Mouse (Mus musculus) midbrain, embryonic 10.5 days (tissue): ENCODE results near the gene Bbip1. TPM values are rescaled to one million over a fixed set of nuclear protein-coding genes. Genes with fewer than 3 reads are reported as not detected.
"Not testable (repeated sequence)": the region's sequence is repeated elsewhere in the genome, so short reads cannot be mapped to it uniquely, and the experiment has no call there.

Experiments used
- DNase-seq: peaks from one replicate; pipeline ENCODE4 v3.0.0-alpha.2; 2017; ENCODE audit warnings: low spot score
- H3K27ac ChIP-seq: fragments of 300-500 bp; sonication (generic); replicated peaks from 2 replicates; pipeline ENCODE4 v1.5.1; 2016; ENCODE audit warnings: mild to moderate bottlenecking
- H3K27me3 ChIP-seq: fragments of 300-500 bp; sonication (generic); 2 replicates; pipeline ENCODE4 v1.6.1; 2016; ENCODE audit warnings: low read depth, mild to moderate bottlenecking; ENCODE audit not compliant: poor library complexity, severe bottlenecking
- H3K36me3 ChIP-seq: fragments of 300-500 bp; sonication (generic); 2 replicates; pipeline ENCODE4 v1.6.1; 2016; ENCODE audit warnings: mild to moderate bottlenecking, moderate library complexity
- H3K4me1 ChIP-seq: fragments of 300-500 bp; sonication (generic); 2 replicates; pipeline ENCODE4 v1.6.1; 2016
- H3K4me3 ChIP-seq: fragments of 300-500 bp; sonication (generic); 2 replicates; pipeline ENCODE4 v1.5.1; 2016; ENCODE audit warnings: mild to moderate bottlenecking, moderate library complexity
- H3K9me3 ChIP-seq: fragments of 300-500 bp; sonication (generic); replicated peaks from 2 replicates; pipeline ENCODE4 v1.6.1; 2016; ENCODE audit warnings: mild to moderate bottlenecking
- WGBS: fragments of 180-500 bp; shearing (Covaris S2); methylation state at CpG from one replicate; pipeline ENCODE4 v1.1.7; 2016; 5-methylcytosine and 5-hydroxymethylcytosine counted together
- polyA plus RNA-seq: library from polyadenylated mRNA; unstranded; fragments of >200 nt; fragmentation: Nextera tagmentation; extraction: Ambion mirVana; gene quantifications from 2 replicates; pipeline ENCODE4 v1.2.1, GENCODE M21; 2016

Bbip1 gene
- polyA plus RNA-seq, 1 experiment from 2014 or later = 121 TPM

GRCm38 (mm10) chr19:53906703-53907070, 37.7 kb downstream of the Bbip1 start:
- DNase-seq, H3K27me3 ChIP-seq, H3K9me3 ChIP-seq, H3K27ac ChIP-seq, H3K4me3 ChIP-seq: not testable (repeated sequence)
- Histone ChIP-seq H3K4me1 (peaks cover 22% of the 10 kb centered on the region), H3K36me3 (peaks cover 27% of the 10 kb centered on the region)

GRCm38 (mm10) chr19:53906033-53906702, 38.3 kb downstream of the Bbip1 start:
- H3K4me3 ChIP-seq = no peak overlapping the region
- H3K36me3 ChIP-seq = peaks cover 22% of the 10 kb centered on the region
- H3K4me1 ChIP-seq = peaks cover 22% of the 10 kb centered on the region
- 74% methylated on average over 6 of the region's 6 CpGs for WGBS
- H3K27ac ChIP-seq = no peak overlapping the region
- H3K27me3 ChIP-seq = no peaks in the 10 kb centered on the region
- H3K9me3 ChIP-seq = no peaks in the 10 kb centered on the region
- DNase-seq = no peak

GRCm38 (mm10) chr19:53904833-53905480, 39.5 kb downstream of the Bbip1 start:
- Histone ChIP-seq H3K36me3 (peaks cover 10% of the 10 kb centered on the region), H3K4me1 (peaks cover 22% of the 10 kb centered on the region), H3K27ac (no peak overlapping the region), H3K4me3 (peak overlapping the region; percentile 95), H3K9me3 (no peaks in the 10 kb centered on the region), H3K27me3 (no peaks in the 10 kb centered on the region)
- no peak for DNase-seq
- 87% methylated on average over 7 of the region's 7 CpGs for WGBS

- DNase-seq = peak; percentile 51
- WGBS = under 1% methylated on average over 64 of the region's 83 CpGs
- no peaks in the 10 kb centered on the region for H3K36me3 ChIP-seq
- peak overlapping the region; percentile 95 for H3K4me3 ChIP-seq
- peaks cover 22% of the 10 kb centered on the region for H3K4me1 ChIP-seq
- peak overlapping the region; percentile 92 for H3K27ac ChIP-seq
- H3K9me3 ChIP-seq = no peaks in the 10 kb centered on the region
- H3K27me3 ChIP-seq = no peaks in the 10 kb centered on the region
Measured at GRCm38 (mm10) chr19:53903507-53904321, 40.7 kb downstream of the Bbip1 start.

- whole genome bisulfite sequencing = under 1% methylated on average over 61 of the region's 61 CpGs
- Histone ChIP-seq H3K27me3 (no peaks in the 10 kb centered on the region), H3K9me3 (no peaks in the 10 kb centered on the region), H3K27ac (peak overlapping the region; percentile 92), H3K36me3 (no peaks in the 10 kb centered on the region), H3K4me1 (peaks cover 22% of the 10 kb centered on the region), H3K4me3 (peak overlapping the region; percentile 95)
- DNase-seq = peak; percentile 99
Measured at GRCm38 (mm10) chr19:53902739-53903487, 41.5 kb downstream of the Bbip1 start.

- H3K4me1 ChIP-seq = peaks cover 22% of the 10 kb centered on the region
- WGBS = 64% methylated on average over 15 of the region's 15 CpGs
- H3K4me3 ChIP-seq = peak overlapping the region; percentile 95
- H3K36me3 ChIP-seq = no peaks in the 10 kb centered on the region
- no peak for DNase-seq
- peak overlapping the region; percentile 92 for H3K27ac ChIP-seq
- no peaks in the 10 kb centered on the region for H3K9me3 ChIP-seq
- no peaks in the 10 kb centered on the region for H3K27me3 ChIP-seq
Measured at GRCm38 (mm10) chr19:53901931-53902738, 42.3 kb downstream of the Bbip1 start.

- no peaks in the 10 kb centered on the region for H3K9me3 ChIP-seq
- WGBS = 87% methylated on average over 14 of the region's 14 CpGs
- no peaks in the 10 kb centered on the region for H3K36me3 ChIP-seq
- no peak overlapping the region for H3K27ac ChIP-seq
- no peak for DNase-seq
- peaks cover 22% of the 10 kb centered on the region for H3K4me1 ChIP-seq
- no peaks in the 10 kb centered on the region for H3K27me3 ChIP-seq
- H3K4me3 ChIP-seq = no peak overlapping the region
Measured at GRCm38 (mm10) chr19:53899941-53900610, 44.4 kb downstream of the Bbip1 start.

- Histone ChIP-seq H3K4me3 (no peak overlapping the region), H3K9me3 (no peaks in the 10 kb centered on the region), H3K27ac (no peak overlapping the region), H3K36me3 (no peaks in the 10 kb centered on the region), H3K4me1 (peaks cover 16% of the 10 kb centered on the region), H3K27me3 (no peaks in the 10 kb centered on the region)
- WGBS = 85% methylated on average over 25 of the region's 25 CpGs
- DNase-seq = no peak
Measured at GRCm38 (mm10) chr19:53898970-53899900, 45.2 kb downstream of the Bbip1 start.

GRCm38 (mm10) chr19:53898498-53898897, 45.9 kb downstream of the Bbip1 start:
- Histone ChIP-seq H3K27ac (no peak overlapping the region), H3K36me3 (no peaks in the 10 kb centered on the region), H3K27me3 (no peaks in the 10 kb centered on the region), H3K9me3 (no peaks in the 10 kb centered on the region), H3K4me1 (peaks cover 10% of the 10 kb centered on the region), H3K4me3 (no peak overlapping the region)
- DNase-seq = no peak
- 76% methylated on average over 4 of the region's 4 CpGs for WGBS

GRCm38 (mm10) chr19:53898046-53898445, 46.4 kb downstream of the Bbip1 start:
- H3K27ac ChIP-seq = no peak overlapping the region
- no peaks in the 10 kb centered on the region for H3K9me3 ChIP-seq
- no peak overlapping the region for H3K4me3 ChIP-seq
- no peaks in the 10 kb centered on the region for H3K27me3 ChIP-seq
- H3K4me1 ChIP-seq = peaks cover 10% of the 10 kb centered on the region
- 85% methylated on average over 5 of the region's 5 CpGs for WGBS
- H3K36me3 ChIP-seq = no peaks in the 10 kb centered on the region
- no peak for DNase-seq
